Mouse (Mus musculus): ENCODE measurements at regions not wholly inside any gene's neighbourhood (a gene's known extent, or its start where the extent isn't known, plus 50 kb on each side); places are given as distances from the start of the nearest gene placed in this dataset.

DNA sequence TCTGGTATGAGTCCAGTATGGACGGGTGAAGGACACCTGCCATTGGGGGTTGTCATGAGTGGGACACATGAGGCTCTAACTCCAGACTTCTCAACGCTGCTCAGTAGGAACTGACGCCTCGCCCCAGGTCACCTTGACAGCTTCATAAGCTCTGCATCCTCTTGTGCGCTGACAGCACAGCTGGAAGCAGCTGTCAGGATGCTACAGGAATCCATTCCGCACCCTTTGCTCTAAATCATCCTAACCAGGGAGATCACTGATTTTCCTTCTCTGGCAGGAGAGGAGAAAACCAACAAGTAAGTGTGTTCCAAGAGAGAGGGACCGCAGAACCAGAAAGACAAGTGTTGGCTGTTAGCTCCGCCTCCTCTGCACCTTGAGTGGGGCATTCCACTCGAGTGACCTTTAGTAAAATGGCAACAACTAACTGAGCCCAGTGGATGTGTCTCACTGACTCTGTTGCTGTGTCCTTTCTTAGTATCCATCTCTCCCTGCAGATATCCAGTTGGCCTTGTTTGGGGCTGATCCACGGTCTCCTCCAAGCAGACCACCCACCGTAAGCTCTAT lies 449.8 kb downstream of the Wdr11 start:
- TF ChIP-seq POLR2A (IDR thresholded peaks at IDR 0.05; ENCODE audit: borderline replicate concordance, insufficient read depth, low read length) (no peak), CTCF (IDR thresholded peaks at IDR 0.05; ENCODE audit: borderline replicate concordance, insufficient read depth, low read depth, low read length) (no peak)
